Mouse (Mus musculus) heart, adult 9 months (tissue): ENCODE measurements at regions not wholly inside any gene's neighbourhood (a gene's known extent, or its start where the extent isn't known, plus 50 kb on each side); places are given as distances from the start of the nearest gene placed in this dataset.

Experiments
- DNase-seq, 2 experiments: peaks; one replicate each; pipeline ENCODE4 v3.0.0; 2022; ENCODE audit warnings: low spot score in 2 of 2

DNA sequence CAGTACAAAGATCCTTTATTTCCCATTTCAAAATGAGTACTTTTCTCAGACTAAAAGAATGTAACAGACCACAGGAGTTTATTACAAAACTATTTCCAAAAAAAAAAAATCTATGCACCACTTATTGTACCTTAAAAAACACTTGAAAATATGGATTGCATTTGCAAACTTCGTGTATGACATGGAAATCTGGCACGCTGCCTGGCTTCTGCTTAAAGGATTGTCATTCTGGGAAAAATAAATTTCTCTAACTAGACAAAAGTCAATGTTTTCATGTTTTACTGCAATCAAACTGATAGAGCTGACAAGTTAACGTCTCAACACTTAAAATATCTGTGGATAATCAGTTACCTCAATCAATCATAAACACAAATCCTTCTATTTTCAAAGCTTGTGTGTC lies 205.5 kb upstream of the Nr2f1 start:
- no peak for DNase-seq

GRCm38 (mm10) chr13:78383761-78384160 lies 184.2 kb upstream of the Nr2f1 start:
- no peak for DNase-seq

- no peak for DNase-seq
Measured at GRCm38 (mm10) chr13:78361236-78361635, 161.7 kb upstream of the Nr2f1 start.

DNA sequence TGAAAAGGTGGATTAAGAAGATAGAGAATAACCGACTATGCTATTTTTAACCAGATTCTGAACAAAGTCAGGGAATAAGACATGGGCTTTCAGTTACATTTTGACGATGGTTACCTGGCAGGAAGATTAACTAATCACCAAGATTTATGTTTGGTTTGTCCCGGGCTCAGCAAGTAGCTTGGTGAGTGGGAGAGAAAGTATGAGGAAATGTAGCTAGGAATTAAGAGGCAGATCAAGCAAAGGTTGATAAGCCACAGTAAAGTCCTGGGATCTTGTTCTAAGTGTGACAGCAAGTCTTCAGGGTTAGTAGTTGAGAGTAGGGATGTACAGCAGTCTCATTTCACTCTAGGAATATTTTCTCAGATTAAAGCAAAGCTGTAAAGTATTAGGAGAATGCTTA lies 149.3 kb upstream of the Nr2f1 start:
- no peak for DNase-seq

- no peak for DNase-seq
Measured at GRCm38 (mm10) chr13:78324443-78325206, 125.1 kb upstream of the Nr2f1 start.

DNA sequence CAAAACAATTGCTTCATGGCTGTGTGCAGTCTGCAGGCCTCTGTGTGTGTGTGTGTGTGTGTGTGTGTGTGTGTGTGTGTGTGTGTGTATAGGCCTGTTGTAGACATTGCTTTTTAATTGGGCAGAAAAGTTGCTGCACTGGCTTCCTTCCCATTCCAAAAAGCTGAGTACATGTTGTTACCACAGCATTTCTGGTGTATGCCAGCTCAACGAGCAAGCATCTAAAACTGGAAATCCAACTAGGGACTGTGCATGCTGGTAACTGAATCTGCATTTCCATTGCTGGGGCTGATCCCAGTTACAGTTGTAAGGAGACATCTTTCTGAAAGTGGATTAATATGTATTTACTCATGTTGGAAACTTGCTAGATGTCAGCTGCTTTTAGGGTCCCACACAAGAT lies 123.6 kb upstream of the Nr2f1 start:
- no peak for DNase-seq

DNA sequence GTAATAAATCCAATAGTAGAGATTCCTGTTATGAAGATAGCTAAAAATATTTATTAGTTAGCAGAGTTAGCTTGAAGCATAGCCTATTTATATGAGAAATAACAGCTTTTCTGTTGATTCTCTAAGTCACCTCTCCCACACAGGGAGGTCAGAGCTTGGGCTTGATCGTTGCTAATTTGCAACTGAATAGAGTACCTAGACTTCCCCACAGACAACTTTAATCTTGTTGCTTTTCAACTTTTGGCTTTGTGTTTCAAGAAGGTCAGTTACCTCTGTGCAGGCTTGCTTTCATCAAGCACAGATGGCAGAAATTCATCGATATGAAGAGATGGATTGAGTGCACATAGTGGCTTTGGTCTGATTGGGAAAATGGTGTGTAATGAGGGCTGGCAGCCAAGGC lies 118.9 kb upstream of the Nr2f1 start:
- no peak for DNase-seq

DNA sequence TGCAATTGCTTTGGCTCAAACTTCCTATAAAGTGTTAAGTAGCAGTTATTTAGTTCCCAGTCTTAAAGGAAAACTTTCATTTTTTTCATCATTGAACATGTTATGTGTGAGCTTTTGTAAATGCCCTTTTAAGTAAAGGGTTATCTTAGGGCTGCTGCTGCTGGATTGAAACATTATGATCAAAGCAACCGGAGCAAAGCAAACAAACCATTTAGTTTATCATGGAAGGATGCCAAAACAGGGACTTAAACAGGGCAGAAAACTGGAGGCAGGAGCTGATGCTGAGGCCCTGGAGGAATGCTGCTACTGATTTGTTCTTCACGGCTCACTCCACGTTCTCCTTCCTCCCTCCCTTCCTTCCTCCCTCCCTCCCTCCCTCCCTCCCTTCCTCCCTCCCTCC lies 111.3 kb upstream of the Nr2f1 start:
- DNase-seq: no peak
